Mouse (Mus musculus) midbrain, postnatal 0 days (tissue): Measurements from ENCODE around the gene Appl2. TPM values are rescaled to one million over a fixed set of nuclear protein-coding genes. Genes with fewer than 3 reads are reported as not detected.
A peak's percentile ranks its signal among the peaks of the same experiment; 100 is the strongest.
"Not testable (repeated sequence)": the region's sequence is repeated elsewhere in the genome, so short reads cannot be mapped to it uniquely, and the experiment has no call there.

Experiments
- ATAC-seq: fragments of 200-750 bp; cut with Nextera tagmentation; 2 replicates; pipeline ENCODE4 v1.8.0; 2017; ENCODE audit warnings: moderate number of reproducible peaks, mild to moderate bottlenecking, moderate TSS enrichment, moderate library complexity; ENCODE audit not compliant: low FRiP score
- DNase-seq: peaks from one replicate; pipeline ENCODE4 v3.0.0-alpha.2; 2015; ENCODE audit warnings: low spot score
- H3K27ac ChIP-seq: fragments of 300-500 bp; sonication (generic); 2 replicates; pipeline ENCODE4 v1.5.1; 2014; ENCODE audit warnings: low read depth, mild to moderate bottlenecking, low read length, mixed read lengths
- H3K27me3 ChIP-seq: fragments of 300-500 bp; sonication (generic); 2 replicates; pipeline ENCODE4 v1.6.1; 2014; ENCODE audit warnings: low read length, control low read depth, mixed read lengths; ENCODE audit not compliant: insufficient read depth
- H3K36me3 ChIP-seq: fragments of 300-500 bp; sonication (generic); 2 replicates; pipeline ENCODE4 v1.6.1; 2014; ENCODE audit warnings: low read length, control low read depth, mixed read lengths; ENCODE audit not compliant: insufficient read depth
- H3K4me1 ChIP-seq: fragments of 300-500 bp; sonication (generic); 2 replicates; pipeline ENCODE4 v1.6.1; 2014; ENCODE audit warnings: mild to moderate bottlenecking, control low read depth, antibody characterized with exemption, low read length, mixed read lengths; ENCODE audit not compliant: insufficient read depth
- H3K4me2 ChIP-seq: fragments of 300-500 bp; sonication (generic); 2 replicates; pipeline ENCODE4 v1.6.1; 2014; ENCODE audit warnings: low read depth, mild to moderate bottlenecking, low read length, mixed read lengths; ENCODE audit not compliant: poor library complexity, severe bottlenecking
- H3K4me3 ChIP-seq: fragments of 300-500 bp; sonication (generic); 2 replicates; pipeline ENCODE4 v1.5.1; 2014; ENCODE audit warnings: low read depth, mild to moderate bottlenecking, low read length, moderate library complexity
- H3K9ac ChIP-seq: fragments of 300-500 bp; sonication (generic); replicated peaks from 2 replicates; pipeline ENCODE4 v1.6.1; 2014; ENCODE audit warnings: mild to moderate bottlenecking, low read length, moderate library complexity, mixed read lengths; ENCODE audit not compliant: poor library complexity, severe bottlenecking
- H3K9me3 ChIP-seq: fragments of 300-500 bp; sonication (generic); 2 replicates; pipeline ENCODE4 v1.6.1; 2016; ENCODE audit warnings: low read length, control low read depth
- CTCF ChIP-seq: IDR thresholded peaks from 2 replicates; pipeline ENCODE4 v1.5.1; 2016; ENCODE audit warnings: antibody characterized with exemption, mild to moderate bottlenecking
- WGBS: fragments of 180-500 bp; shearing (Covaris S2); extraction: QIAGEN DNeasy Blood & Tissue Kit; methylation state at CpG from one replicate; pipeline ENCODE4 v1.1.7; 2014; 5-methylcytosine and 5-hydroxymethylcytosine counted together
- polyA plus RNA-seq: library from polyadenylated mRNA; unstranded; fragments of >200 nt; fragmentation: Nextera tagmentation; extraction: Ambion mirVana; gene quantifications from 2 replicates; pipeline ENCODE4 v1.2.1, GENCODE M21; 2015
- total RNA-seq: library from RNA; depleted of rRNA; stranded (reverse); fragments of >200 nt; gene quantifications from 2 replicates; pipeline ENCODE4 v1.2.3, GENCODE M21; 2014

The Appl2 gene
- total and polyA plus RNA-seq, 2 experiments from 2014 or later: 40.7 to 54.5 TPM

DNA sequence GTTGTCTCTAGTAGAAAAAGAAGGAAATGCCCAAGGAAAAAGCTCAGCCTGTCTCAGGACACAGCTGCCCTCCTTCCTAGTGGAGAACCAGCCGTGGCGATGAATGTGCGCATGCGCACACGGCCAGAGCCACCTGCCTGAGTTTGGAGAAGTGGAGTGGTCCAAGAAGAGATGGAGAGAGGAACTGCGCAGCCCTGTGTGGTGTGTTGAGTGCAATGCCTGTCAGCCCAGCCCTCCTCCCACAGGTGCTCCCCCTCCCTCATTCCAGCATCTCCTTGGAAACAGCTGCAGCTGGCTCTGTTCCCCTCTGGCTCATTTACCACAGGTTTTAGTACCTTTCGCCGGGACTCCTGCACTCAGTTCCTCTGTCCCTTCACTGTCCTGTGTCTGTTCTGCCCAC lies 13.4 kb upstream of the Appl2 start:
- Histone ChIP-seq H3K4me2 (no peak overlapping the region), H3K36me3 (no peaks in the 10 kb centered on the region), H3K9ac (no peak overlapping the region), H3K4me1 (no peaks in the 10 kb centered on the region), H3K9me3 (no peaks in the 10 kb centered on the region), H3K27me3 (no peaks in the 10 kb centered on the region), H3K27ac (no peak overlapping the region), H3K4me3 (no peak overlapping the region)
- 86% methylated on average over 8 of the region's 8 CpGs for WGBS
- DNase-seq (no peak), ATAC-seq (no peak)
- no peak for TF ChIP-seq CTCF

DNA sequence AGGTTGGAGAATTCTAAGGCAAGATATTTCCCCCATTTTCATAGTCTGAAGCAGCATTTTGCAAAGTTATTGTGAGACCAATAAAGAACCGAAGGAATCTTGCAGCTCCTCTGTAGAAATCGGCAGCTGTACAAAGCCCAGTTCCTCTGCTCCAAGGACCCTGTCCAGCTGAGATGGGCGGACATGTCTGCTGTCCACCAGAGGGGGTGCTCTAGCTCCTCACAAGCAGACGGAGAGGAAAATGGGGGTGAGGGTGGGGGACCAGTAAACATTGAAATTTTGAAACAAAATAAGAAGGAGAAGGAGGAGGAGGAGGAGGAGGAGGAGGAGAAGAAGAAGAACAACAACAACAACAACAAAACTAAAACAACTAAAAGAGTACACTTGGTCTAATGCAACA lies 12.1 kb upstream of the Appl2 start:
- Histone ChIP-seq H3K36me3 (no peaks in the 10 kb centered on the region), H3K4me1 (no peaks in the 10 kb centered on the region), H3K9me3 (no peaks in the 10 kb centered on the region), H3K4me2 (no peak overlapping the region), H3K9ac (no peak overlapping the region), H3K4me3 (no peak overlapping the region), H3K27me3 (no peaks in the 10 kb centered on the region), H3K27ac (no peak overlapping the region)
- DNase-seq (no peak), ATAC-seq (no peak)
- WGBS: 71% methylated on average over 4 of the region's 4 CpGs
- TF ChIP-seq CTCF: peak; percentile 46

DNA sequence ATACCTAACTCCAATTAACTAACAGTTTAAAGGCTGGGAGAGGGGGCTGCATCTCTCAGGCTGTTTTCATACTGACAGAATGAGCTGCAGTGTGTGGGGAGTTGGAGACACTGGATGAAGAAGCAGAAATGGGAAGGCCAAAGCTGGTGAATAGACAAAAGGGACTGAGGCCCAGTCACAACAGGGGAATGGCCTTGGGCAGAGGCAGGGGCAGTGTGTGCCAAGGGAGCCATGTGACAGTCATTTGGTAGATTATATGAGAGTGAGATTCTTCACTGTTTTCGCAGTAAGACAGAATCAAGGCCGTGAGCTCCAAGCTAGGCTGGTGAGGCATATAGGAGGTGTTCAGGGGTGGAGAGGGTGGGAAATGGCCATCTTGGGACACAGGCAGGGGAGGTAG lies 6.1 kb upstream of the Appl2 start:
- TF ChIP-seq CTCF: no peak
- Histone ChIP-seq H3K4me1 (no peaks in the 10 kb centered on the region), H3K4me3 (no peak overlapping the region), H3K27me3 (no peaks in the 10 kb centered on the region), H3K9ac (no peak overlapping the region), H3K36me3 (no peaks in the 10 kb centered on the region), H3K27ac (no peak overlapping the region), H3K4me2 (no peak overlapping the region), H3K9me3 (no peaks in the 10 kb centered on the region)
- 80% methylated on average over 2 of the region's 2 CpGs for WGBS
- DNase-seq: no peak
- ATAC-seq: no peak

DNA sequence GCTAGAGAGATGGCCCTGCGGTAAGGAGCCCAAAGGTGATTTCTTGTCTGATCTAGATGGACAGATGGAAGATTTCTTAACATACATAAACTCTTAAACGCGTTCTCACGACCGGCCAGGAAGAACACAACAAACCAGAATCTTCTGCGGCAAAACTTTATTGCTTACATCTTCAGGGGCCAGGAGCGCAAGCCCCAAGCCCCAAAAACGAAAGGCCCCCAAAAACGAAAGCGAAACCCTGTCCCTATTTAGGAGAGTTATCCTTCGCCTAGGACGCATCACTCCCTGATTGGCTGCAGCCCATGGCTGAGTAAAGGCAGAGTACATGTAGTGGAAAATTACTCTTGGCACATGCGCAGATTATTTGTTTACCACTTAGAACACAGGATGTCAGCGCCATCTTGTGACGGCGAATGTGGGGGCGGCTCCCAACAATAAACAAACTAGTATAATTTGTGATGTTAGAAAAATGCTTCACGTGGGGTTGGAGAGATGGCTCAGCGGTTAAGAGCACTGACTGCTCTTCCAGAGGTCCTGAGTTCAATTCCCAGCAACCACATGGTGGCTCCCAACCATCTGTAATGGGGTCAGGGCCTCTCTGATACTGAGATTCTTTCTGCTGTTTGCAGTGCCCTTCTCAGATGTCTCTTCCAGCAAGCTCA lies 3.8 kb upstream of the Appl2 start:
- not testable (repeated sequence) for H3K27ac ChIP-seq, H3K27me3 ChIP-seq, H3K4me2 ChIP-seq, H3K4me3 ChIP-seq, H3K9me3 ChIP-seq, H3K9ac ChIP-seq, ATAC-seq, H3K36me3 ChIP-seq, DNase-seq, H3K4me1 ChIP-seq
- WGBS: 92% methylated on average over 19 of the region's 19 CpGs

DNA sequence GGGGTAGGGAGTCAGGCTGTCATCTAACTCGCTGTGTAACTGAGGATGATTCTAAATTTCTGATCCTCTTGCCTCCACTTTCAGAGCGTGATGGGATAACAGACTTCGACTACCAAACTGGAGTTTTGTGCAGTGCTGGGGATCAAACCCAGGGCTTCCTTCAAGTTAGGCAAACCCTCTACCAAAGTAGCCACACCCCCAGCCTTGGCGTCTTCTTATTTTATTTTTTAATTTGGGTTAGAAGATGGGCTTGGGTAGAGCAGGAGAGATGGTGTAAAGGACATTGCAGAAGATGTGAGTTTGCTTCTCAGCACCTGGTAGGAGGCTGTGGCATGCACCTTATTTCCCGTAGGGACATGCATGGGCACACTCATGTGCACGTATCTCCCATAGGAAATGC lies 499 bp upstream of the Appl2 start:
- 33% methylated on average over 6 of the region's 6 CpGs for WGBS
- TF ChIP-seq CTCF: no peak
- peak overlapping the region; percentile 60; the same call in 1 of the 2 replicates for H3K27ac ChIP-seq
- no peak; the same call in none of the 2 replicates for ATAC-seq
- H3K27me3 ChIP-seq: no peaks in the 10 kb centered on the region
- H3K4me2 ChIP-seq: peak overlapping the region; percentile 64
- peaks cover 3% of the 10 kb centered on the region for H3K4me1 ChIP-seq
- no peaks in the 10 kb centered on the region for H3K36me3 ChIP-seq
- peak overlapping the region; percentile 63 for H3K4me3 ChIP-seq
- H3K9me3 ChIP-seq: no peaks in the 10 kb centered on the region
- no peak for DNase-seq
- H3K9ac ChIP-seq: peak overlapping the region; percentile 62

DNA sequence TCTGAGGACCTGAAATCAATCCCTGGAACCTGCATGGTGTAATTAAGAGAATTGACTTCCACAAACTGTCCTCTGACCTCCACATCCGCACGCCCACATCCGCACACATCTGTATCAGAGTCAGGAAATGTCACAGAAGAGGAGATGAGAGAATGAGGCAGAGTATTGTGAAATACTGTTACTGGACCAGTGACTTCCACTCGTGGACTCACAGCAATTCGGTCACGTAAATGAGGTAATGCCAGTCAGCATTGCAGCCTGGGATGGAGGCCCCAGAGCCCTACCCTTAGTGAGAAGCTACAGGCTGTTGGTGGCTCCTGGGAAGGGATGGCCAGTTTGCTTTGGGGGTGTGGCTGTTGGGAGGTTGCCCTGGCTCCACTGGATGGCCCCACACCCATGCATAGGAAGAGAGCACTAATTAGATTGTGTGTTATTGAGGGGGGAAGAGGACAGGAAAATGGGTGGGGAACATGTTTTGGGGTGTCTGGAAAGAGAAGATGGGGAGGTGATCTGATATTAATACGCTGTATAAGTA lies 2.1 kb downstream of the Appl2 start:
- DNase-seq (no peak), ATAC-seq (no peak)
- H3K27me3 ChIP-seq: no peaks in the 10 kb centered on the region
- WGBS: 94% methylated on average over 7 of the region's 7 CpGs
- no peak overlapping the region for H3K4me2 ChIP-seq
- H3K9me3 ChIP-seq: no peaks in the 10 kb centered on the region
- H3K4me3 ChIP-seq: no peak overlapping the region
- TF ChIP-seq CTCF: no peak
- no peaks in the 10 kb centered on the region for H3K36me3 ChIP-seq
- H3K4me1 ChIP-seq: peaks cover 3% of the 10 kb centered on the region
- no peak overlapping the region for H3K27ac ChIP-seq
- H3K9ac ChIP-seq: no peak overlapping the region
